Mouse (Mus musculus) mammary gland, adult 2 months (tissue): ENCODE measurements around the gene Gm10762. TPM values are rescaled to one million over a fixed set of nuclear protein-coding genes. Genes with fewer than 3 reads are reported as not detected.

Experiments
- polyA plus RNA-seq: library from polyadenylated mRNA; depleted of rRNA; stranded (reverse); fragments of >200 nt; gene quantifications from 2 replicates; pipeline ENCODE4 v1.2.3, GENCODE M21; 2012; ENCODE audit warnings: low replicate concordance; rRNA removed

Gene Gm10762
- polyA plus RNA-seq = 5.2 and 5.3 TPM in 2 replicates

DNA sequence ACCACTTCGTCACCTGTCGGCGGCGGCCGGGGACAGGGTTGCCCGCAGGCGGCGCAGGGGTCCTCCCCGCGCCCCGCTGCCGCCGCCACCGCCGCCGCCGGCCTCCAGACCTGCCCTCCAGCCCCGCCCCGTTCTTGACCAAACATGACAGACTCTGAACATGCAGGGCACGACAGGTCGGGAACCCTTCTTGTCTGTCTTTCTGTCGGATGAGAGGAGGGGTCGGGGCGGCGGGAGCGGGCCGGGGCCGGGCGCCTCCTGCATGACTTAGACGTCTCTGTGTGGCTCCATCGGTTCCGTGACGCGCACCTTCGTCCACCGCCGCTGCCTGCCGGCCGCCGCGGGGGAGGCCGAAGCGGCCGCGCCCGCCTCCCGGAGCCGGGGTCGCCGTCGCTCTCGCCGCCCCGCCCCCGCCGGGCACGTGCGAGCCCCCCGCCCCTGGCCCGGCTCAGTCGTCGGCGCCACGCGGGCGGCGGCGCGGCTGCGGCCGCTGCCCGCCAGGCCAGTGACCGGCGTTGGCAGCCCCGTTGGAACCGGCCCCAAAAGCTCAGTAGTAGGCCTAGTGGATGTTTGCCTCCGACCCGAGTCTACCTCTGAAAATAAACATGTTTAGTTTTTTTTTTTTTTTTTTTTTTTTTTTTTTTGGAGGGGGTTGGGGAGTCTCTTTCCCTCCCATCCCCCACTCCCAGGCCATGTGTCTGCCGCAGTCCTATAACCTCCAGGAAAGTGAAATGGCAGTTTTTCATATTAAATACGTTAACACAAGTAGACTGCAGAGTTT, at the start of gene Gm10762:
Gm10762 (minus strand) TSS at position 65 of the 781 bp plus-strand sequence.

GRCm38 (mm10) chr2:128966641-128967580, 614 bp downstream of the Gm10762 start, which contains the start of gene Zc3h6:
TSS of gene Zc3h6 (plus strand) at chr2:128967402.

DNA sequence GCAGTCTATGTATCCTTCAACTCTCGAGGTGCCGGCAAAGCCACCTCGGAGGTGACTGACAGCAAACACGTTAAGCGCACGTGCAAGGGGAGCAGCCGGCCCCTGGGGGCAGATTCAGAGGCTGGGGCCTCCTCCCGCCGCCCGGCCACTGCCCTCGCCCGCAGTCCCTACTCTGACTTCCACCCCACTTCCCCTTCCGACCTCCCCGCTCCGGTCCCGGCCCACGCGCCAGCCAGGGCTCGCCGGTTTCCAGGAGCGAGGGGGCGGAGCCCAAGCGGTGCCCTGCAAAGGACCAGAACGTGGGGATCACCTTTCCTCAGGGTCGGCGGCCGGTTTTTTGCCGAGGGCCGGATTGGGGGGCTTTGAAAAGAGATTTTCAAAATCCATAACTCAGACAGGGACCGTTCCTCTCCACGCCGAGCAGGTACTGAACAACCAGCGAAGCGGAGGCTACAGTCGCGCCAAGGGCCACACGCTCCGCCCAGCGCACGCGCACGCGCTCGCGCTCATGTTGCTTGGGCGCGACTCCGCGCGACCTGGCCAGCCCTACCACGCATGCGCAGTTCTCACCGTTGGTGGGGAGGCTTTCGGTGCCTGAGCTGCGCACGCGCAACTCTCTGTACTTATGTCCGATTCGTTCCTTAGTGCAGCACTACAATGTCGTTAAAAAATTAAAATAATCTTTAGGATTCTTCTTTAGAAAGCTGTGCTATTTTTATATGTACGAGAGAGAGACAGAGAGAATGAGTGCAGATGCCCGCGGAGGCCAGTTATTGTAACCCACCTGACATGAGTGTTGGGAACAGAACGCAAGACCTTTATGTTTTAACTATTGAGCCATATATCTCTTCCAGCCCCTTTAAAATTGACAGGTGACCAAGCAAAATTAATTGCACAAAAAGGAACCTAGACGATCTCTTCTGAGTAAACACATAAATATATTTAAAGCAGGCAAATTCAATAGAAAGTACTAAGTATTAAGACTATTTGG, 23.7 kb downstream of the Gm10762 start, which contains the start of gene Zc3h8:
Zc3h8 (minus strand) TSS at position 540 of the 991 bp plus-strand sequence.

Other genes starting within 250 kb of the Gm10762 start
- gene Tmem87b, start 149.6 kb downstream of the Gm10762 start, polyA plus RNA-seq = 10.3 and 22.4 TPM in 2 replicates
- gene Fbln7, start 104.7 kb downstream of the Gm10762 start, polyA plus RNA-seq = 10.5 and 15.0 TPM in 2 replicates
- gene Zc3h8, start 23.6 kb downstream of the Gm10762 start, polyA plus RNA-seq = 0.73 and 0.99 TPM in 2 replicates
- gene Zc3h6, start 323 bp downstream of the Gm10762 start, polyA plus RNA-seq = 1.4 TPM in 2 replicates
- 0.06 and 0.22 TPM in 2 replicates for gene Vinac1, start 80.4 kb upstream of the Gm10762 start, polyA plus RNA-seq
- 5.7 and 7.1 TPM in 2 replicates for gene Ttl, start 98.2 kb upstream of the Gm10762 start, polyA plus RNA-seq
- gene Polr1b, start 133.3 kb upstream of the Gm10762 start, polyA plus RNA-seq = 18.3 and 27.2 TPM in 2 replicates
- gene Chchd5, start 162.0 kb upstream of the Gm10762 start, polyA plus RNA-seq = 38.0 and 44.5 TPM in 2 replicates
- 23.1 and 25.2 TPM in 2 replicates for gene Slc20a1, start 231.0 kb upstream of the Gm10762 start, polyA plus RNA-seq